Mouse (Mus musculus): ENCODE measurements around the gene Tmem214.
A peak's percentile ranks its signal among the peaks of the same experiment; 100 is the strongest.

The Tmem214 gene

DNA sequence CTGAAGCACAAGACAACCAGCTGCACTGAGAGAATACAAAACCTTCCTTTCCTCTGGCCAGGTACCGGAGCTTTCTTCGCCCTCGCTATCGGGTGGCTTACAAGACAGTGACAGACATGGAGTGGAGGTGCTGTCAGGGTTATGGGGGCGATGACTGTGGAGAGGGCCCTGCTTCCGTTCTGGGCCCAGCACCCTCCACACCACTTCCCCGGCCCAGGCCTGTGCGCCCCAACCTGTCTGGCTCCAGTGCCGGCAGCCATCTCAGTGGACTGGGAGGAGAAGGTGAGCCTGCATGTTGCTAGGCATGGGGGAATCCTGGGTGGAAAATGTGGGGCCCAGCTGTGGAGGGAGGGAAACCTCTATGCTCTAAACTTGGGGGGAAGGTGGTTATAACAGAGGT, 47.6 kb downstream of the Tmem214 start:
- no peak for DNase-seq (ENCODE audit: low spot score)

DNA sequence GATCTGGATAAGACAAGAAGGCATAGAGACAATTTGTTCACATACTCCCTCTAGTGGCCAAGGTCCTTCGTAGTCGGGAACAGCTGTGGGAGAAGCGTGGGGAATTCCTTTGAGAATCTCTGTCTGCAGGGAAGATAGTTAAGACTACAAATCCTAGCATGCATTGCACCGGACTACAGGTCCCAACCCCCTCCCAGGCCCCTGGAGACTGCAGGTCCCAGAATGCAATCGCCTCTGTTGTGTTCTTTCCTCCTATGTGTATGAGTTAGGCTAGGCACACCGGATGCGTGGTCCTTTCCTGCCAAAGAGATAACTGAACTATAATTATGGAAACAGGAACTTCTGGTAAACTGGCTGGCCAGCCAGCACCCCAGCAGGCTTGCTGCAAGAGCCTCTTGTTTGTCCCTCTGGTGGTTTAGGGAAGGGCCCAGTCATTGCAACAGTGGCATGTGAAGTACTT, 48.2 kb downstream of the Tmem214 start:
- DNase-seq (ENCODE audit: low spot score), result peak; percentile 91

DNA sequence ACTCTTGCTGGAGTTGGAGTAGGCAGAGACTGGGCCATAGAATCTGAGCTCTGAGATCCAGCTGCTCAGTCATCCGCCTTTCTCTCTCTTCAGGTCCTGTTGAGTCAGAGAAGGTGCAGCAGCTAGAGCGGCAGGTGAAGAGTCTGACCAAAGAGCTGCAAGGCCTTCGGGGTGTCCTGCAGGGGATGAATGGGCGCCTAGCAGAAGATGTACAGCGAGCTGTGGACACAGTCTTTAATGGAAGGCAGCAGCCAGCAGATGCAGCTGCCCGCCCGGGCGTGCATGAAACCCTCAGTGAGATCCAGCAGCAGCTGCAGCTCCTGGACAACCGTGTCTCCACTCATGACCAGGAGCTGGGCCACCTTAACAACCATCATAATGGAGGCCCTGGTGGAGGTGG, 49.0 kb downstream of the Tmem214 start:
- no peak for DNase-seq (ENCODE audit: low spot score)

DNA sequence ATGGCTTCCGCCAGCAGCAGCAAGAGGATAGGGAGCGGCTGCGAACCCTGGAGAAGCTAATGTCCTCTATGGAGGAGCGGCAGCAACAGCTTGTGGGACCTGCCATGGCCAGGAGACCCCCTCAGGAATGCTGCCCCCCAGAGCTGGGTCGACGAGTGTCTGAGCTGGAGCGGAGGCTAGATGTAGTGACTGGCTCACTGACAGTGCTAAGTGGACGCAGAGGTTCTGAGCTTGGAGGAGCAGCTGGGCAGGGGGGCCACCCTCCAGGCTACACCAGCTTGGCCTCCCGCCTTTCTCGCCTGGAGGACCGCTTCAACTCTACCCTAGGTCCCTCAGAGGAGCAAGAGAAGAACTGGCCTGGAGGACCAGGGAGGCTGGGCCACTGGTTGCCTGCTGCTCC, 49.5 kb downstream of the Tmem214 start:
- DNase-seq (ENCODE audit: low spot score), result no peak

DNA sequence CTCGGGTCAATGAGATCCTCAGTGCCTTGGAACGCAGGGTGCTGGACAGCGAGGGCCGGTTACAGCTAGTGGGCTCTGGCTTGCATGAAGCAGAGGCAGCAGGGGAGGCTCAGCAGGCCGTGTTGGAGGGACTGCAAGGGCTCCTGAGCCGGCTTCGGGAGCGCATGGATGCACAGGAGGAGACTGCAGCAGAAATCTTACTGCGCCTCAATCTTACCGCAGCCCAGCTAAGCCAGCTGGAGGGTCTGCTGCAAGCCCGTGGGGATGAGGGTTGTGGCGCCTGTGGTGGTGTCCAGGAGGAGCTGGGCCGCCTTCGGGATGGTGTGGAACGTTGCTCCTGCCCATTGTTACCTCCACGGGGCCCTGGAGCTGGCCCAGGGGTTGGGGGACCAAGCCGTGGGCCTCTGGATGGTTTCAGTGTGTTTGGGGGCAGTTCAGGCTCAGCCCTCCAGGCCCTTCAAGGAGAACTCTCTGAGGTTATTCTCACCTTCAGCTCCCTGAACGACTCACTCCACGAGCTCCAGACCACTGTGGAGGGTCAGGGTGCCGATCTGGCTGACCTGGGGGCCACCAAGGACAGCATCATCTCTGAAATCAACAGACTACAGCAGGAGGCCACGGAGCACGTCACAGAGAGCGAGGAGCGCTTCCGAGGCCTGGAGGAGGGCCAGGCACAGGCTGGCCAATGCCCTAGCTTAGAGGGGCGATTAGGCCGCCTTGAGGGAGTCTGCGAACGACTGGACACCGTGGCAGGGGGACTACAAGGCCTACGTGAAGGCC, 50.3 kb downstream of the Tmem214 start:
- no peak for DNase-seq (ENCODE audit: low spot score)

DNA sequence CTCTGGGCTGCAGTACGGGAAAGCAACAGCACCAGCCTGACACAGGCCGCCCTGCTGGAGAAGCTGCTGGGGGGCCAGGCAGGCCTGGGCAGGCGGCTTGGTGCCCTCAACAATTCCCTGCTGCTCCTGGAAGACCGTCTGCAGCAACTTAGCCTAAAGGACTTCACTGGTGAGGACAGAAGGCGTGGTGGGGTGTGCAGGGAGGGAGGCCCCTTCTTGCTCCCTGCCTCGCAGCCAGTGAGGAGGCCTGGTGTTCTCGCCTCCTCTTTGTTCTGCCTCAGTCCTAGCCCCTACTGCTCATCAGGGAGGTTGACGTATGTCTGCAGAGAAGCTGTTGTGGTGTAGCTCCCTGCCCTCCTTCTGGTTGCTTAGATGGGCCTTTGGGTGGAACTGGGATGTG, 50.9 kb downstream of the Tmem214 start:
- no peak for DNase-seq (ENCODE audit: low spot score)

DNA sequence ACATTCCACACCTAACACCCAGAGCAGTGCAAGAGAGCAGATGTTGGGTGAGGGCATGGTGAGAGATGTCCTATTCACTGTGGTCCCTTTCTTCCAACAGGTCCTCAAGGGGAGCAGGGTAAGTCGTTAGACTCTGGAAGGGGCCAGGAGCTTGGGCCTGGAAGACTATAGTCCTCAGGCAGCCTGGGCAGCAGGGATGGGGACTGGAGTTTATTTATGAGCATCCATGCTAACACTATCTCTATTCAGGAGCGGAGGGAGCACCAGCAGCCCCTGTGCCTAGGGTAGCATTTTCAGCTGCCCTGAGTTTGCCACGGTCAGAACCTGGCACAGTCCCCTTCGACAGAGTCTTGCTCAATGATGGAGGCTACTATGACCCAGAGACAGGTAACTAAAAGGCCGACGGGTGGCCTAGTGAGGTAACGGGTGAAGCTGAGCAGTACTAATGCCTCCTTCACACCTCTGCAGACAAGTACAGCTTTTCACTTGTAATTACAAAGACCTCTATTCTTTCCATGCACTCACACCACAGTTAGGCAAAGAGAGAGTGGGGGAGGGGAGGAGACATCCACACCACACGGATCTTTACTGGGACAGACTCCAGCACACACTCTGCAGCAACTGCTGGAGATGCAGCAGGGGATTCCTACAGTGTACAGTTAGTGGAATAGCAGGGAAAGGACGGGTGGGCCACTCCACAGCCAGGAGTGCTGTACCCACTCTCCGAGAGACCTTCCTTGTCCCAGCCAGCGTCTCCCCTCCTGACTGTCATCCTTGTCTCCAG, 52.2 kb downstream of the Tmem214 start:
- no peak for DNase-seq (ENCODE audit: low spot score)

DNA sequence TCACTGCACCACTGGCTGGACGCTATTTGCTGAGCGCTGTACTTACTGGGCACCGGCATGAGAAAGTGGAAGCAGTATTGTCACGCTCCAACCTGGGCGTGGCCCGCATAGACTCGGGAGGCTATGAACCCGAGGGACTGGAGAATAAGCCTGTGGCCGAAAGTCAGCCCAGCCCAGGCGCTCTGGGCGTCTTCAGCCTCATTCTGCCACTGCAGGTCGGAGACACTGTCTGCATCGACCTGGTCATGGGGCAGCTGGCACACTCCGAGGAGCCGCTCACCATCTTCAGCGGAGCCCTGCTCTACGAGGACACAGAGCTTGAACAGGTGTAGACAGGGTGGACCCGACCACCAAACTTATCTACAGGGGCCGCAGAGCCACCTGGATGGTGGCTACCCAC, 52.8 kb downstream of the Tmem214 start:
- DNase-seq (ENCODE audit: low spot score), result no peak

DNA sequence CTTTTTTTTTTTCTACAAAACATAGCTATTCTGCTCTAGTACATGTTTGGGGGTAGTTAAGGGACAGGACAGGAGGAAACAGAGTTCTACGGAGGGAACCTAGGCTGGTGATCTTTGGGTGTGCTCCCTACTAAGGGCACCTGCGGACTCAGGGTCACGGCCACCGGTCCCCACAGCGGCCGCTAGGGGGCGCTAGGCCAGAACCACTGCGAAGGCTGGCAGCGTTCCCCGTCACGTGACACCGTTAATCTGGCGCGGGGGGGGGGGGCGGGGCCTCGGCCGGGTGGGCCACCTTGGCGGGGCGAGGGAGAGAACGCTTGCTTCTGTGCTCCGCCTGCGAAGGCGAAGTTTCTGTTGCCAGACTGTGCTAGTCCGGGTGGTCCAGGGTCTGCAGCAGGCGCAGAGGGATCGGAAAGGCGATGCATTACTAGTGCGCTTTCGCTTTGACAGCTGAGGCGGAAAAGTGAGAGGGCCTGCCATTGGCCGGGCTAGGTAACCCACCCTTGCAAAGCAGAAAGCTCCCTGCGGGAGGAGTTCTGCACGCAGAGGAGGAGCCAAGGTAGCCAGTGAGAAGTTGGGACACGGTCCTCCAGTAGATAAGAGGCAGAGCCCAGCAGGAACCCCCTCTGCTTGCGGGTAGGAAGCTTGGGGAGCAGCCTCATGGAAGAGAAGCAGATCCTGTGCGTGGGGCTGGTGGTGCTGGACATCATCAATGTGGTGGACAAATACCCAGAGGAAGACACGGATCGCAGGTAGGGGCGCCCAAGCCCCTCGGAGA, 53.6 kb downstream of the Tmem214 start, which contains the start of gene Khk:
Gene Khk (plus strand): TSS at position 176 of the 778 bp plus-strand sequence.
- peak; percentile 80 for DNase-seq (ENCODE audit: low spot score)

DNA sequence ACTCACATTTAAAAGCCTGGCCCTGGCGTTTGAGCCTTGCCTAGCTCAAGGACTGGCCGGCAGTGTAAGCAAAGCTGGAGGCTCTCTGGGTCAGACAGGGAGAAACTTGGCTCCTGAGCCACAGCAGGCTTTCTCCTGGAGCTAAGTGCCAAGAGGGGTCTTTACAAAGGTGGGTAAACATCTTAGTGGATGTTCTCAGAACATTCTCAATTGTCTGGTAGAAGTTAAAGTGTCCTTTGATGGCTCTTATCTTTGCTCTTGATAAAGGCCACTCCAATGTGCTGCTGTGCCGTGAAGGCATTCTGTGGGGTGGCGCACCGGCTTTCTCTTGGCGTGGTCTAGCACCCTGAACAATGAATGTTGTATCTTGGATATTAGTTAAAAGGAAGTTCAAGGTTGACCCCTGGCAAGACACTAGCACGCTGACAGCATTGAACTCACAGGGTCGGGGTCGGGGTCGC, 54.8 kb downstream of the Tmem214 start:
- no peak for DNase-seq (ENCODE audit: low spot score)

DNA sequence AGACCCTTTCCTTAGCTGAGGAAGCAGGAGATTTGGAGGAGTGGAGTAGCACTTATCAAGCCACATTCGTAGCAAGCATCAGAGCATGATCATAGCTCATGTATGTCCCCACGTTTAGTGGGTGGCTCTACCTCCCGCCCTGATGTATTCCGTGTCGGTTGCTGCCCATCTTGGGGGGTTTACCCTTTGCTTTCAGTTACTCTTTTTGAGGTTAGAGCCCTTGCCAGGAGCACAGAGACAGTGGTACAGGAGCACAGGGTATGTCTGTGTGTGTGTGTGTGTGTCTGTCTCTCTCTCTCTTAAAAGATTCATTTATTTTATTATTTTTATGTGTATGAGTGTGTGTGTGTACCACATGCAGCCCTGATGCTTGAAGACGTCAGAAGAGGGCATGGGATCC, 55.3 kb downstream of the Tmem214 start:
- no peak for DNase-seq (ENCODE audit: low spot score)

DNA sequence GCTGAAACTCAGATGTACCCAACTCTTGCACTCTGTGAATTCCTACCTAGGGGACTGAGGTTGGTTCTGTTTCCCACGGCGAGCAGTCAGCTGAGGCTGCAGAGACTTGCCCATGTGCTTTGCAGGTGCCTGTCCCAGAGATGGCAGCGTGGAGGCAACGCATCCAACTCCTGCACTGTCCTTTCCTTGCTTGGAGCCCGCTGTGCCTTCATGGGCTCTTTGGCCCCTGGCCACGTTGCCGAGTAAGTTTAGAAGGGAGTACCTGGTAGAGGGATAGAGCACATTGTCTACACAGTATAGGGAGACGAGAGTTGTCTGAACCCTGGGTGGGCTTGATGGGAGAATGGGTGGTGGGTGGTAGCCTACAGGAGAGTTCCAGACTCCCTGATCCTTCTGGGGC, 56.8 kb downstream of the Tmem214 start:
- no peak for DNase-seq (ENCODE audit: low spot score)

DNA sequence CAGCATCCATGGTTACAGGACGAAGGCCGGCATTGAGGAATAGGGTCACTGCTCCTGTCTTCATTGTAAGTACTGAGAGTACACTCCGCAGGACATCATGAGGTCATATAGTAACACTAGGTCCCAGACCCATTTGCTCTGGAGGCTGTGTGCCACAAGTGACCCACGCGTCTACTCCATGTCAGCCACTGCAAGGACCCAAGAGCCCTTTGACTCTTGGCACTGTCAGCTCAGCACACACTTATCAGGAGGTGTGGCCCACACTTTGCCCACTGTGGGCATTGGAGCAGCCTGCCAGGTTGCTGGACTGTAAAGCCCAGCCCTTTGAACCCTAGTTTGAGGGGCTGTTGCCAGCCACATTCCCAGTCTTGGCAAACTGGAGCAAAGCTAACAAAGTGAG, 57.4 kb downstream of the Tmem214 start:
- DNase-seq (ENCODE audit: low spot score), result no peak

DNA sequence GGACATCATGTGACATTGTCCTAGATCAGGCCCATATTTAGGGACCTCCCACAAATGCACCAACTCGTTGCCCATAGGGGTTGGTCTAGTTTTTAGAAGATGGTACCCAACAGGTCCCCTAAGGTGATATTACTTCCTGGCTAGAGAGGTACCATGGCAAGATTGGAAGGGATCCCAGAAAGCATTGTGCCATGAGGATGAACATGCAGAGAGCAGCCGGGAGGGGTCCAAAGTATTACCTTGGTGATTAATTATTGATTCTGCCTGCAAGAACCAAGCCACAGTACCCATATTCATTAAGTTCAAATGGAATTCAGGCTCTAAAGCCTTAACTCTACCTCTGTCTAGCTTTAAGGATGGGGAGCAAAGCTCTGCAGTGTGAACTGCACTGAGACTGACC, 58.3 kb downstream of the Tmem214 start:
- DNase-seq (ENCODE audit: low spot score), result no peak

DNA sequence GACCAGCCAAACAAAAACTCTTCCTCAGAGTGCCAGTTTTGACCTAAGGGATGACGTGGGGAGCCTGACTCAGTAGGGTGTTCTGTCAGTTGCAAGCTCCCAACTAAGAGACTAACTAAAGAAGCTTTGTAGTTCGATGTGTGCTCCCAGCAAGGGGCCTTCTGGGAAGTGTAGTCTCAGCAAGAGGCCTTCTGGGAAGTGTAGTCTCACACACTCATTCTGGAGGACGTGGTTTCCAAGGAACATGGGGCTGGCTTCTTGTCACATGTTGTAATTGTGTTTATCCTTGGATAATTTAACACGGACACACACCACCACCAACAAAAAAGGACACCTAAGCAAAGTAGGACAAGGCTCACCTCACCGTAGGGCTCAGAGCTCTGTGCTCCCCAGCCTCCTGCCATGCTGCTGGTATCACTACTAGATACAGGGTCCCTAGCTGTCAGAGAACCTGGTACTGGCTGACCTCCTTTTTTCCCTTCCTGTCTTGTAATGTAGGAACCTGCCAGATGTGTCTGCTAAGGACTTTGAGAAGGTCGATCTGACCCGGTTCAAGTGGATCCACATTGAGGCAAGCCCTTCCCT, 60.2 kb downstream of the Tmem214 start:
- DNase-seq (ENCODE audit: low spot score), result no peak

Measured in ovary, adult 18-20 months (tissue).